Mouse (Mus musculus): ENCODE results near the gene Proca1.

DNA sequence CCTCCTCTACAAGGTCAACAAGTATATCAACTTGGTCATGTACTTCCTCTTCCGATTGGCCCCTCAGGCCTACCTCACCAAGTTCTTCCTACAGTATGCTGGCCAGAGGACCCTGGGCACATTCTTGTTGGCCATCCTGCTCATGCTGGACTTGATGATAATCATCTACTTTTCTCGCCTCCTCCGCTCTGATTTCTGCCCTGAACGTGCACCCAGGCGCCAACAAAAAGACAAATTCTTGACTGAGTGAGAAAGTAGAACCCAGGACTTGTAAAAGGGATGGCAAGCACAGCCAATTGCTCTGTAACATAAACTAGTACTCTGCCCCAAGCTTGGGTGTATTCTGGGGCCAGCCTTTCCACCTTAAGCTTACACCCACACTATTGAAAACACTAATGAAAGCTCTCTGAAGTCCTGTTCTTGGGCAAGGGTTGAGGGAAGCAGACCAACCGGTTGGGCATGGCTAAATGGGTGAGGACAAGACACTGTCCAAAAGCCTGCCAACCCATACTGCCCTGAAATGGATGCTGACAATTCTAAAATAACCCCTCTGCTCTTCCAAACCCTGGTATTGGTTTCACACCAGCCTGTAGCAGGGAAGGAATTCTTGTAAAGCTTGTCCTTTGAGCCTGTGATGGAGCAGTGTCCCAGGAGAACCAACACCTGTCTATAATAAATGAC is 13.0 kb upstream of the Proca1 start:
- TF ChIP-seq TCF3 (IDR thresholded peaks at IDR 0.05; ENCODE audit: insufficient read length, low read depth) = no peak
- no peak for TF ChIP-seq USF1 (IDR thresholded peaks at IDR 0.05; ENCODE audit: low read depth)
- no peak for TF ChIP-seq E2F4 (IDR thresholded peaks at IDR 0.05; ENCODE audit: insufficient read depth)
- no peak for TF ChIP-seq POLR2A (IDR thresholded peaks at IDR 0.05; ENCODE audit: insufficient read length, low read depth)
- TF ChIP-seq CEBPB (IDR thresholded peaks at IDR 0.05; ENCODE audit: insufficient read depth, poor library complexity, severe bottlenecking) = no peak

Data from myocyte (in vitro differentiated cells).